Mouse (Mus musculus): ENCODE measurements at regions not wholly inside any gene's neighbourhood (a gene's known extent, or its start where the extent isn't known, plus 50 kb on each side); places are given as distances from the start of the nearest gene placed in this dataset.

GRCm38 (mm10) chr1:193449394-193450103, 79.5 kb upstream of the Camk1g start:
- TF ChIP-seq CTCF (IDR thresholded peaks at IDR 0.05; ENCODE audit: extremely low read depth, insufficient read length, insufficient replicate concordance, low read depth, low read length) (peak; percentile 53; the same call in 1 of the 2 replicates), POLR2A (IDR thresholded peaks at IDR 0.05; ENCODE audit: low read depth, low read length) (no peak)

All from small intestine, adult 2 months (tissue).